Mouse (Mus musculus) MEL (cell line): ENCODE data around the gene Herc1. TPM values are rescaled to one million over a fixed set of nuclear protein-coding genes. Genes with fewer than 3 reads are reported as not detected.

Experiments
- DNase-seq: peaks from one replicate; pipeline ENCODE4 v3.0.0; 2011; ENCODE audit warnings: low read depth, low spot score
- H3K27ac ChIP-seq: 2 replicates; pipeline ENCODE4 v1.5.1; 2012; ENCODE audit warnings: low read depth, mild to moderate bottlenecking, control low read depth, low read length, moderate library complexity; ENCODE audit not compliant: control insufficient read depth
- H3K27me3 ChIP-seq, 2 experiments: fragments of 150-350 bp in 1 of 2; sonication (generic) in 1 of 2; 2 replicates each; pipeline ENCODE4 v1.6.1; 2012; ENCODE audit warnings: low read length in 2 of 2, mild to moderate bottlenecking in 2 of 2, improper control_type of control experiment in 1 of 2, moderate library complexity in 1 of 2; ENCODE audit not compliant: insufficient read depth in 2 of 2, control insufficient read depth in 1 of 2
- H3K36me3 ChIP-seq, 2 experiments: 2 replicates each; pipeline ENCODE4 v1.6.1; 2012 to 2014; ENCODE audit warnings: low read length in 2 of 2, improper control_type of control experiment in 1 of 2, inconsistent platforms in 1 of 2, mild to moderate bottlenecking in 1 of 2; ENCODE audit not compliant: insufficient read depth in 2 of 2, control insufficient read depth in 1 of 2
- H3K4me1 ChIP-seq, 2 experiments: fragments of 150-350 bp in 1 of 2; sonication (generic) in 1 of 2; 2 replicates each; pipeline ENCODE4 v1.6.1; 2012; ENCODE audit warnings: low read length in 2 of 2, improper control_type of control experiment in 1 of 2, mild to moderate bottlenecking in 1 of 2; ENCODE audit not compliant: insufficient read depth in 2 of 2, control insufficient read depth in 1 of 2
- H3K4me3 ChIP-seq, 2 experiments: fragments of 150-350 bp in 1 of 2; sonication (generic) in 1 of 2; 2 replicates each; pipeline ENCODE4 v1.5.1; 2012; ENCODE audit warnings: low read depth in 2 of 2, low read length in 2 of 2, mild to moderate bottlenecking in 2 of 2, moderate library complexity in 2 of 2, control low read depth in 1 of 2, improper control_type of control experiment in 1 of 2; ENCODE audit not compliant: control insufficient read depth in 1 of 2, insufficient read depth in 1 of 2
- H3K79me2 ChIP-seq: 2 replicates; pipeline ENCODE4 v1.6.1; 2012; ENCODE audit warnings: mild to moderate bottlenecking, low read length, moderate library complexity; ENCODE audit not compliant: control insufficient read depth, poor library complexity, insufficient read depth
- H3K9ac ChIP-seq: 2 replicates; pipeline ENCODE4 v1.6.1; 2012; ENCODE audit warnings: low read depth, mild to moderate bottlenecking, control low read depth, low read length, moderate library complexity; ENCODE audit not compliant: control insufficient read depth, poor library complexity, severe bottlenecking
- H3K9me3 ChIP-seq: fragments of 150-350 bp; sonication (generic); replicated peaks from 2 replicates; pipeline ENCODE4 v1.6.1; 2012; ENCODE audit warnings: mild to moderate bottlenecking, low read length, improper control_type of control experiment, moderate library complexity; ENCODE audit not compliant: insufficient read depth
- CHD1 ChIP-seq: IDR thresholded peaks from 2 replicates; pipeline ENCODE4 v1.6.1; 2012; ENCODE audit warnings: low read depth, mild to moderate bottlenecking, inconsistent platforms, low read length, improper control_type of control experiment
- CHD2 ChIP-seq: IDR thresholded peaks from 2 replicates; pipeline ENCODE4 v1.6.1; 2011; ENCODE audit warnings: low read length, improper control_type of control experiment
- CTCF ChIP-seq, 3 experiments: IDR thresholded peaks in 2 of 3; conservative IDR thresholded peaks in 1 of 3; 2 replicates each; pipeline ENCODE4 v1.5.1; 2011 to 2012; ENCODE audit warnings: low read length in 3 of 3, low read depth in 2 of 3, mild to moderate bottlenecking in 2 of 3, improper control_type of control experiment in 1 of 3, inconsistent platforms in 1 of 3, mixed read lengths in 1 of 3, moderate library complexity in 1 of 3; ENCODE audit not compliant: control insufficient read depth in 1 of 3, insufficient read depth in 1 of 3, poor library complexity in 1 of 3, severe bottlenecking in 1 of 3
- E2F4 ChIP-seq: IDR thresholded peaks from 2 replicates; pipeline ENCODE4 v1.6.1; 2011; ENCODE audit warnings: low read depth, low read length, improper control_type of control experiment, borderline replicate concordance
- ELF1 ChIP-seq: IDR thresholded peaks from 2 replicates; pipeline ENCODE4 v1.6.1; 2014; ENCODE audit warnings: low read depth, mild to moderate bottlenecking, inconsistent platforms, low read length, improper control_type of control experiment, moderate library complexity
- EP300 ChIP-seq, 2 experiments: IDR thresholded peaks; 2 replicates each; pipeline ENCODE4 v1.6.1; 2011; ENCODE audit warnings: improper control_type of control experiment in 2 of 2, low read length in 2 of 2, low read depth in 1 of 2, mild to moderate bottlenecking in 1 of 2
- ETS1 ChIP-seq: IDR thresholded peaks from 2 replicates; pipeline ENCODE4 v1.6.1; 2012; ENCODE audit warnings: low read depth, mild to moderate bottlenecking, inconsistent platforms, low read length, improper control_type of control experiment, moderate library complexity
- HCFC1 ChIP-seq: IDR thresholded peaks from 2 replicates; pipeline ENCODE4 v1.6.1; 2012; ENCODE audit warnings: low read depth, mild to moderate bottlenecking, inconsistent platforms, low read length, improper control_type of control experiment, moderate library complexity
- JUND ChIP-seq: IDR thresholded peaks from 2 replicates; pipeline ENCODE4 v1.6.1; 2011; ENCODE audit warnings: low read depth, mild to moderate bottlenecking, improper control_type of control experiment, low read length
- MAFK ChIP-seq: IDR thresholded peaks from 2 replicates; pipeline ENCODE4 v1.6.1; 2011; ENCODE audit warnings: low read depth, mild to moderate bottlenecking, low read length, improper control_type of control experiment, borderline replicate concordance
- MAX ChIP-seq: IDR thresholded peaks from 2 replicates; pipeline ENCODE4 v1.6.1; 2011; ENCODE audit warnings: low read length, improper control_type of control experiment
- NELFE ChIP-seq: IDR thresholded peaks from 2 replicates; pipeline ENCODE4 v1.6.1; 2011; ENCODE audit warnings: low read depth, low read length, improper control_type of control experiment
- POLR2A ChIP-seq, 2 experiments: IDR thresholded peaks; 2 replicates each; pipeline ENCODE4 v1.6.1; 2011 to 2012; ENCODE audit warnings: low read length in 2 of 2, mild to moderate bottlenecking in 2 of 2, control low read depth in 1 of 2, improper control_type of control experiment in 1 of 2, low read depth in 1 of 2, moderate library complexity in 1 of 2; ENCODE audit not compliant: control insufficient read depth in 1 of 2, insufficient read depth in 1 of 2, poor library complexity in 1 of 2
- RAD21 ChIP-seq: IDR thresholded peaks from 2 replicates; pipeline ENCODE4 v1.6.1; 2011; ENCODE audit warnings: mild to moderate bottlenecking, low read depth, low read length, improper control_type of control experiment
- TAL1 ChIP-seq: IDR thresholded peaks from 2 replicates; pipeline ENCODE4 v1.6.1; 2012; ENCODE audit warnings: mild to moderate bottlenecking, inconsistent platforms, low read length, moderate library complexity, mixed read lengths
- TCF12 ChIP-seq: IDR thresholded peaks from 2 replicates; pipeline ENCODE4 v1.6.1; 2014; ENCODE audit warnings: low read depth, mild to moderate bottlenecking, inconsistent platforms, low read length, improper control_type of control experiment, moderate library complexity
- UBTF ChIP-seq: IDR thresholded peaks from 2 replicates; pipeline ENCODE4 v1.6.1; 2012; ENCODE audit warnings: low read depth, mild to moderate bottlenecking, inconsistent platforms, low read length, improper control_type of control experiment, moderate library complexity, borderline replicate concordance; ENCODE audit not compliant: insufficient read depth
- USF2 ChIP-seq, 2 experiments: IDR thresholded peaks; 2 replicates each; pipeline ENCODE4 v1.6.1; 2011 to 2012; ENCODE audit warnings: improper control_type of control experiment in 2 of 2, low read length in 2 of 2, borderline replicate concordance in 1 of 2, inconsistent platforms in 1 of 2, low read depth in 1 of 2, mild to moderate bottlenecking in 1 of 2; ENCODE audit not compliant: insufficient read depth in 1 of 2
- ZKSCAN1 ChIP-seq: IDR thresholded peaks from 2 replicates; pipeline ENCODE4 v1.6.1; 2012; ENCODE audit warnings: low read depth, mild to moderate bottlenecking, inconsistent platforms, low read length, improper control_type of control experiment, moderate library complexity
- polyA plus RNA-seq, 2 experiments: library from polyadenylated mRNA; stranded (reverse) in 1 of 2; unstranded in 1 of 2; fragments of >175 nt in 1 of 2; fragments of >200 nt in 1 of 2; gene quantifications; 2 replicates each; pipeline versions ENCODE4 v1.2.1 to v1.2.4; 2012; ENCODE audit warnings: low replicate concordance in 2 of 2, low read depth in 1 of 2; ENCODE audit not compliant: insufficient read length in 2 of 2, insufficient read depth in 1 of 2, missing spikeins in 1 of 2
- total RNA-seq: library from RNA; depleted of rRNA; stranded (reverse); fragments of 300-350 nt; gene quantifications from 2 replicates; pipeline ENCODE4 v1.2.3, GENCODE M21; 2012

The Herc1 gene
- total and polyA plus RNA-seq, 3 experiments: 22.7 to 28.8 (median 23.2) TPM

DNA sequence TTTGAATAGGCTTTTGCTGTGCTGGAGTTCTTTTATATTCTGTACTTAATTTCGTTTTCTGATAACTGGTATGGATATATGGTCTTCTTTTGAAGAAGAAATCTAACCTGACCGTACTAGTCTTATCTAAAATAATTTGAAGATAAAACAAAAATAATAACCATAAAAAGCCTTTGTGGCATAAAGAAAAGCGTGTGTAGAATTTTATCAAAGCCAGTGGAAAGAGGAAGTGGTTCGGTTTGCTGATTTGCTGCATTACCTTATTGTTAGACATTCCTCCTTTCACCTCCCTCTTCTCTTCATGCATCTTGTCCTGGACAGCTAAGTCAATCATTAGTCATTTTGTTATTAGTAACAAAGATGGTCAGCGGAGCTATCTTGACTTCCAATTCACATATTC lies 43.1 kb downstream of the Herc1 start (continued):
- TF ChIP-seq MAFK: peak; percentile 49; the same call in 1 of the 2 replicates
- TF ChIP-seq E2F4: no peak
- TF ChIP-seq, all 39 proteins: peak for 15

DNA sequence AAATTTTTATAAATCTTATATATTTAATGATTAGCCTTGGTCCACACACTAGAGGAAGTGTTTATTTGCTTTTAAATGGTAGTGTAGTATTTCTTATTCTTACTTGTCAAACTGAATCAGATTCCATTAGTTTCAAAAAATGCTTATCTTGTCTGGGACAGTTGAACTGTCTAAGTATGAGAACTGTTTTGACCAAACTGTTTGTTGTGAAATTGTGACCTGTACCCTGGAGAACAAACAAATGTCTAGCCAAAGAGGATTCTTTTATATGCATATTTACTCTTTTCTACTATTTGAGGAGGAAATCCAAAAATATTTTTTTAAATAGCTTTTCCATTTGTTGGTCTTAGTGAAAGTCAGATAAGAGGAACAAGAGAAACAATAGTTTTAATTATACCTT lies 73.2 kb downstream of the Herc1 start:
- Histone ChIP-seq H3K9ac (no peak overlapping the region), H3K27me3 (no peaks in the 10 kb centered on the region), H3K36me3 (peaks cover 0 to 28% of the 10 kb centered on the region in 2 experiments; a peak in 2 of 4 replicates), H3K4me1 (no peaks in the 10 kb centered on the region), H3K79me2 (no peaks in the 10 kb centered on the region), H3K9me3 (no peaks in the 10 kb centered on the region), H3K4me3 (no peak overlapping the region), H3K27ac (no peak overlapping the region)
- no peak for DNase-seq
- no peak for TF ChIP-seq TAL1
- TF ChIP-seq EP300 (IDR thresholded peaks at IDR 0.05; ENCODE audit: low read depth in 1 of 2, low read length in 2 of 2): no peak
- no peak for TF ChIP-seq MAX

DNA sequence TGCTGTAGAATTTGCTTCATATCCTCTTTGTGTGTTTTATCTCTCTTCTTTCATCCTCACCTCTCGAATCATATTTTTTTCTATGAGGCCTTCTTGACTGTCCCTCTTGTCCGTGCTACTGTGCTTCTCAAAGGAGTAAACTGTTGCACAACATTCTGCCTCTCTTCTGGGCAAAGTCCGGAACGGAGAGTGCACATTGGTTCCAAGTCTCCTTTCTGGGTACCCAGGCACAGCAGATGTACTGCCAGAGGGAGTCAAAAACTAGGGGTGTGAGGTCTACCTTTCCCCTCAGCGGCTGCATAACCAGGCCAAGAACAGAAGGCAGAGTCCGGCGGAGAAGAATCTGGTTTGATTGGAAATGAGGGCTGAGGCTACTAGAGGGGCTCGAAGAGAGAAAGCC lies 89.8 kb downstream of the Herc1 start:
- Histone ChIP-seq H3K27me3 (no peaks in the 10 kb centered on the region), H3K4me1 (no peaks in the 10 kb centered on the region), H3K36me3 (peaks cover 0 to 20% of the 10 kb centered on the region in 2 experiments; a peak in 2 of 4 replicates), H3K9ac (no peak overlapping the region), H3K27ac (no peak overlapping the region), H3K9me3 (no peaks in the 10 kb centered on the region), H3K79me2 (no peaks in the 10 kb centered on the region), H3K4me3 (no peak overlapping the region)
- no peak for DNase-seq
- no peak for TF ChIP-seq ETS1
- no peak for TF ChIP-seq USF2 (IDR thresholded peaks at IDR 0.05; ENCODE audit: borderline replicate concordance in 1 of 2, insufficient read depth in 1 of 2, low read depth in 1 of 2, low read length in 2 of 2)
- no peak for TF ChIP-seq HCFC1
- TF ChIP-seq TCF12: no peak
- TF ChIP-seq NELFE: no peak
- no peak for TF ChIP-seq CHD2
- no peak for TF ChIP-seq MAFK
- TF ChIP-seq CHD1: no peak
- TF ChIP-seq RAD21: no peak
- TF ChIP-seq ELF1: no peak
- no peak for TF ChIP-seq POLR2A (IDR thresholded peaks at IDR 0.05; ENCODE audit: control insufficient read depth in 1 of 2, insufficient read depth in 1 of 2, low read depth in 1 of 2, low read length in 2 of 2, poor library complexity in 1 of 2)
- TF ChIP-seq JUND: no peak
- TF ChIP-seq UBTF: no peak
- no peak for TF ChIP-seq ZKSCAN1
- TF ChIP-seq CTCF (IDR thresholded peaks at IDR 0.05 in 2 of 3, conservative IDR thresholded peaks at IDR 0.05 in 1 of 3; ENCODE audit: control insufficient read depth in 1 of 3, insufficient read depth in 1 of 3, low read depth in 2 of 3, low read length in 3 of 3, poor library complexity in 1 of 3, severe bottlenecking in 1 of 3): no peak
- no peak for TF ChIP-seq EP300 (IDR thresholded peaks at IDR 0.05; ENCODE audit: low read depth in 1 of 2, low read length in 2 of 2)
